Mouse (Mus musculus) embryonic facial prominence, embryonic 11.5 days (tissue): ENCODE data around the gene Adk. TPM values are rescaled to one million over a fixed set of nuclear protein-coding genes. Genes with fewer than 3 reads are reported as not detected.
A peak's percentile ranks its signal among the peaks of the same experiment; 100 is the strongest.

Source experiments
- ATAC-seq: fragments of 200-750 bp; cut with Nextera tagmentation; replicated peaks from 2 replicates; pipeline ENCODE4 v1.8.0; 2017; ENCODE audit warnings: low read depth; ENCODE audit not compliant: insufficient number of reproducible peaks, low FRiP score, low TSS enrichment
- DNase-seq: peaks from one replicate; pipeline ENCODE4 v3.0.0-alpha.2; 2015; ENCODE audit warnings: low spot score
- H3K27ac ChIP-seq: fragments of 300-500 bp; sonication (generic); replicated peaks from 2 replicates; pipeline ENCODE4 v1.5.1; 2014; ENCODE audit warnings: mild to moderate bottlenecking, low read depth, low read length, control low read depth
- H3K27me3 ChIP-seq: fragments of 300-500 bp; sonication (generic); 2 replicates; pipeline ENCODE4 v1.6.1; 2014; ENCODE audit warnings: mild to moderate bottlenecking, low read length, moderate library complexity, mixed read lengths; ENCODE audit not compliant: control insufficient read depth, insufficient read depth
- H3K36me3 ChIP-seq: fragments of 300-500 bp; sonication (generic); replicated peaks from 2 replicates; pipeline ENCODE4 v1.6.1; 2014; ENCODE audit warnings: low read depth, mild to moderate bottlenecking, low read length, moderate library complexity, mixed read lengths; ENCODE audit not compliant: control insufficient read depth, insufficient read depth
- H3K4me1 ChIP-seq: fragments of 300-500 bp; sonication (generic); 2 replicates; pipeline ENCODE4 v1.6.1; 2014; ENCODE audit warnings: low read length, mixed read lengths; ENCODE audit not compliant: control insufficient read depth, insufficient read depth
- H3K4me2 ChIP-seq: fragments of 300-500 bp; sonication (generic); 2 replicates; pipeline ENCODE4 v1.6.1; 2014; ENCODE audit warnings: low read depth, mild to moderate bottlenecking, control low read depth, low read length, moderate library complexity
- H3K4me3 ChIP-seq: fragments of 300-500 bp; sonication (generic); 2 replicates; pipeline ENCODE4 v1.5.1; 2014; ENCODE audit warnings: low read depth, low read length, control low read depth
- H3K9ac ChIP-seq: fragments of 300-500 bp; sonication (generic); replicated peaks from 2 replicates; pipeline ENCODE4 v1.6.1; 2014; ENCODE audit warnings: mild to moderate bottlenecking, control low read depth, low read length
- H3K9me3 ChIP-seq: fragments of 300-500 bp; sonication (generic); replicated peaks from 2 replicates; pipeline ENCODE4 v1.6.1; 2016; ENCODE audit warnings: mild to moderate bottlenecking, low read length, inconsistent platforms, mixed read lengths; ENCODE audit not compliant: control insufficient read depth
- WGBS: fragments of 180-500 bp; shearing (Covaris S2); extraction: QIAGEN DNeasy Blood & Tissue Kit; methylation state at CpG from one replicate; pipeline ENCODE4 v1.1.7; 2014; 5-methylcytosine and 5-hydroxymethylcytosine counted together
- polyA plus RNA-seq: library from polyadenylated mRNA; unstranded; fragments of >200 nt; fragmentation: Nextera tagmentation; extraction: Ambion mirVana; gene quantifications from 2 replicates; pipeline ENCODE4 v1.2.1, GENCODE M21; 2014

Gene Adk
- polyA plus RNA-seq, 1 experiment from 2014 or later: 178 TPM

- H3K9me3 ChIP-seq: no peaks in the 10 kb centered on the region
- H3K4me2 ChIP-seq: no peak overlapping the region
- DNase-seq (no peak), ATAC-seq (no peak)
- no peaks in the 10 kb centered on the region for H3K4me1 ChIP-seq
- no peaks in the 10 kb centered on the region for H3K36me3 ChIP-seq
- H3K27me3 ChIP-seq: no peaks in the 10 kb centered on the region
- 44% methylated on average over 7 of the region's 7 CpGs for WGBS
- no peak overlapping the region for H3K4me3 ChIP-seq
- peak overlapping the region; percentile 41; the same call in 1 of the 2 replicates for H3K27ac ChIP-seq
- no peak overlapping the region for H3K9ac ChIP-seq
These were observed 231.7 kb downstream of the Adk start for GRCm38 (mm10) chr14:21284116-21284515.

DNA sequence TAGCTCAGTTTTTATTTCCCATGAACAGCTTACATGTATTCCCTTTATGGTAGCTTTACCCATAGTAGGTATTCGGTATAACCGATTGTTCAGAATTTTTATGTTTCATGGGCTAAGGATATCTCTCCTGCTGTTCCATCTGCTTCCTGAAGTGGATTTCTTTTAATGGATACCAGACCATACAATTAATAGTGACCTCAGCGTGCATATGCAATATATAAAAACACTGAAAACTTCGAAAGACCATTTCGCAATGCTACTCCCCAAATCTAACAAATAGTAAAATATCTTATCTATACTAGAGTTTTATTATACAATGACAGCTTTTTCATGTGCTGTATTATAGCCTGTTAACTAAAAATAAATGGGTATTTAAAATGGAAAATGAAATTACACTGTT lies 232.5 kb downstream of the Adk start:
- H3K9me3 ChIP-seq: no peaks in the 10 kb centered on the region
- no peak overlapping the region for H3K9ac ChIP-seq
- H3K36me3 ChIP-seq: no peaks in the 10 kb centered on the region
- ATAC-seq (no peak), DNase-seq (peak; percentile 43)
- no peak overlapping the region for H3K27ac ChIP-seq
- H3K27me3 ChIP-seq: no peaks in the 10 kb centered on the region
- H3K4me2 ChIP-seq: no peak overlapping the region
- no peaks in the 10 kb centered on the region for H3K4me1 ChIP-seq
- no peak overlapping the region for H3K4me3 ChIP-seq
- WGBS: 50% methylated on average over 5 of the region's 5 CpGs

DNA sequence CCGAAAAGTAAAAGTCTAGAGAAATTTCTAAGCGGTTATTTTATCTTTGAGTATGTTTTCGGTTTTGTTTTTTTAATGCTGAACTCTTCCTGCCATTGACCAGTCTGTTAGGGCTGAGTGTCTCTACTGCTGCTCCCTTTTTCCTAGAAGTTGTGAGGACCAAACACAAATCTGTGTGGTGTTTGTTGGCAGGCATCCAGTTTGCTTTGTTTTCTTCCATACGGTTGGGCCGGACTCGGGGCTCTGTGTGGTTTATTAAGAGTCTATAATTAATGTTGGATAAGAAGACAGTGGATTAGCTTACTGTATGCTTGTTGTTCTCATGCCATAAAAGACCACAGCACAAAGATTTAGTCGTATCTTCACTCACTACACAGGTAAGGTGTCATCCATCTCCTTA lies 233.9 kb downstream of the Adk start:
- no peaks in the 10 kb centered on the region for H3K4me1 ChIP-seq
- DNase-seq: no peak
- H3K4me2 ChIP-seq: no peak overlapping the region
- H3K27me3 ChIP-seq: no peaks in the 10 kb centered on the region
- H3K9me3 ChIP-seq: no peaks in the 10 kb centered on the region
- no peak overlapping the region for H3K9ac ChIP-seq
- no peak for ATAC-seq
- no peaks in the 10 kb centered on the region for H3K36me3 ChIP-seq
- H3K27ac ChIP-seq: no peak overlapping the region
- WGBS: 80% methylated on average over 7 of the region's 7 CpGs
- H3K4me3 ChIP-seq: no peak overlapping the region

GRCm38 (mm10) chr14:21287726-21288442 lies 235.5 kb downstream of the Adk start:
- no peaks in the 10 kb centered on the region for H3K4me1 ChIP-seq
- H3K4me3 ChIP-seq: no peak overlapping the region
- H3K36me3 ChIP-seq: no peaks in the 10 kb centered on the region
- H3K4me2 ChIP-seq: no peak overlapping the region
- H3K27me3 ChIP-seq: no peaks in the 10 kb centered on the region
- H3K9me3 ChIP-seq: no peaks in the 10 kb centered on the region
- WGBS: 27% methylated on average over 9 of the region's 9 CpGs
- H3K9ac ChIP-seq: no peak overlapping the region
- peak overlapping the region; percentile 65 for H3K27ac ChIP-seq
- peak; percentile 93 for DNase-seq
- ATAC-seq: peak; percentile 80

- H3K27me3 ChIP-seq: no peaks in the 10 kb centered on the region
- no peaks in the 10 kb centered on the region for H3K4me1 ChIP-seq
- no peak overlapping the region for H3K9ac ChIP-seq
- H3K4me2 ChIP-seq: no peak overlapping the region
- 90% methylated on average over 4 of the region's 4 CpGs for WGBS
- no peak overlapping the region for H3K4me3 ChIP-seq
- H3K36me3 ChIP-seq: no peaks in the 10 kb centered on the region
- H3K9me3 ChIP-seq: no peaks in the 10 kb centered on the region
- no peak overlapping the region for H3K27ac ChIP-seq
- ATAC-seq (no peak), DNase-seq (no peak)
These were observed 247.4 kb downstream of the Adk start for GRCm38 (mm10) chr14:21299743-21300142.

DNA sequence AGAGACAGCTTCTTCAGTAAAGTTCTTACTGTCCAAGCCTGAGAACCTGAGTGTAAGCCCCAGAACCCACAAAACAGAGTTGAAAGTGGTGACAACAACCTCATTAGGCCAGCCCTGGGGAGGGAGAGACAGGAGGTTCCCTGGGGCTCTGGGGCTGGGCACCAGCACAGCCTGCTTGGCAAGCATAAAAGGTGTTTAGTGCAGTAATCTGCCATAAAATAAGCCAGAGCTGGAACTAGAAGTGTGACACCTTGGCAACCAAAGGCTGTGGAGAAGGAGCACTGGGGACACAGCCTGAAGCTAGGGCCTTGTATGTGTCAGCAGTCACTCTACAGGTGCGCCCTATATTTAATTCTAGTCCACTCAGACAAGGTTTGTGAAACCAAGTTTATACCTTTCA lies 252.4 kb downstream of the Adk start:
- Histone ChIP-seq H3K9me3 (no peaks in the 10 kb centered on the region), H3K36me3 (no peaks in the 10 kb centered on the region), H3K4me2 (no peak overlapping the region), H3K9ac (no peak overlapping the region), H3K27me3 (no peaks in the 10 kb centered on the region), H3K4me3 (no peak overlapping the region), H3K4me1 (no peaks in the 10 kb centered on the region), H3K27ac (no peak overlapping the region)
- WGBS: 100% methylated on average over 1 of the region's 1 CpGs
- ATAC-seq (no peak), DNase-seq (no peak)

DNA sequence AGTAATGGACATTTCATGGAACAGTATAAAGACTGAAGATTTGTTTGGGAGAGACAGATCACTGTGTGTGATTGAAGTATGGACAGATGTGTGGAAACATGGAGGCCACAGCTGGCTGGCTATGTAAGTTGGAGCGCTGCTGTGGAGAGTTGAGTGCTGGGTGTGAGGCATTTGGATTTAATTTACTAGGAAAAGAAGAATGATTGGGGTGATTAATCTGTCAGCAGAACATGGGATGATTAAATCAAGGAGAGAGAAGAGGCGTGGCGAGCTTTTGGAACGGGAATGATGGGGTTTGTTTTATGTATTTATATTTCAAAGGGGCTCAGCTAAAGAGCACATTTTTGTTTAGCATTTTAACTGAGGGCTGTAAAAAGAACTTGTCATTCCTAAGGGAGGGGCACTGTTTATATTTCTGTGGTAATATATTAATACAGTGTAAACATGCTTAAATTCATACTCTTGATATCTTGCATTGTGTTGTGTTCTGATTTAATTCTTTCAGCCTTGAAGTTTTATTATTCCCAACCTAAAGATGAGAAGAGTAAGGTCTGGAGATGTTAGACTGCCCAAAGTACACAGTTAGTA lies 256.1 kb downstream of the Adk start:
- Histone ChIP-seq H3K9ac (no peak overlapping the region), H3K4me3 (no peak overlapping the region), H3K9me3 (no peaks in the 10 kb centered on the region), H3K27ac (no peak overlapping the region), H3K36me3 (no peaks in the 10 kb centered on the region), H3K4me2 (no peak overlapping the region), H3K27me3 (no peaks in the 10 kb centered on the region), H3K4me1 (no peaks in the 10 kb centered on the region)
- ATAC-seq (no peak), DNase-seq (peak; percentile 61)
- 38% methylated on average over 4 of the region's 4 CpGs for WGBS

DNA sequence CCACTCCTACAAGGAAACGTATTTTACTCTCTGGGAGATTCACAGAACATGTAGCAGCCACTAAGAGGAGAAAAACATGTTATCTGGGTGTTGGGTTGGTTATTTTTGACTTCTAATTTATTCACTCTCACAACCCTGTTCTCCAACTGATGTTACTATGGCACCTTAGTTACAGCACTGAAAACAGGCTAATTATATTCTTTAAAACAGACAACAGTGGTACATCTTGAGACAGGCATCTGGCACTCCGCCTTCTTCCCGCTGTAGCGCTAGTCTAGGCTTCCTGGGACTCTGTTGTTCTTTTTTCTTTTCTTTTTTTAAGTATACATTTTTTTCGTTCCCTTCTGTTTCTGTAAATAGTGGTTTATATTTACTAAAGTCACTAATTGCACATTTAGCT lies 258.2 kb downstream of the Adk start:
- Histone ChIP-seq H3K4me3 (no peak overlapping the region), H3K4me1 (no peaks in the 10 kb centered on the region), H3K27ac (no peak overlapping the region), H3K9me3 (no peaks in the 10 kb centered on the region), H3K9ac (no peak overlapping the region), H3K27me3 (no peaks in the 10 kb centered on the region), H3K36me3 (no peaks in the 10 kb centered on the region), H3K4me2 (no peak overlapping the region)
- ATAC-seq (no peak), DNase-seq (no peak)
- 88% methylated on average over 5 of the region's 5 CpGs for WGBS
